In genomic region chr7:128297291-128297616, GRCm38 (mm10) we compare ENCODE assay signal across 9 mouse cellular contexts. TPM values are rescaled to one million over a fixed set of nuclear protein-coding genes. Genes with fewer than 3 reads are reported as not detected.
A peak's percentile ranks its signal among the peaks of the same experiment; 100 is the strongest.
DNase-seq lines count a peak whose midpoint lies in the region; ATAC-seq and TF ChIP-seq lines count a peak whose summit lies in the region.
"Had no signal": no experiment of that assay in that cellular context is flagged by ENCODE, and none has a peak within 500 bp of the region (broad histone marks: within the 10 kb centered on the region; RNA-seq: fewer than 3 reads in every experiment).

No protein-coding gene starts in this region.

- H3K4me2 ChIP-seq in heart, embryonic 12.5 days = peak overlapping the region; percentile 96
- H3K4me2 ChIP-seq in forebrain, embryonic 16.5 days (ENCODE audit: low read length) = peak overlapping the region; percentile 65
- H3K4me2 ChIP-seq in liver, postnatal 0 days (ENCODE audit: low read depth, low read length) = peak overlapping the region; percentile 86

- ATAC-seq in heart, embryonic 12.5 days (ENCODE audit: insufficient number of reproducible peaks, low FRiP score) = peak; percentile 51; the same call in 1 of the 2 replicates
- ATAC-seq in forebrain, embryonic 16.5 days = no peak
- peak; percentile 9; the same call in 1 of the 2 replicates for ATAC-seq in liver, postnatal 0 days
- no peak; the same call in 1 of the 2 replicates for ATAC-seq in erythroid progenitor cell, adult 5-6 weeks (replicated peaks; ENCODE audit: low FRiP score, poor library complexity, severe bottlenecking)

- H3K4me3 ChIP-seq in heart, embryonic 12.5 days = peak overlapping the region; percentile 84
- peak overlapping the region; percentile 90 for H3K4me3 ChIP-seq in E14TG2a.4 (replicated peaks; ENCODE audit: low read length)
- peak overlapping the region; percentile 85 for H3K4me3 ChIP-seq in forebrain, embryonic 16.5 days (replicated peaks; ENCODE audit: low read length)
- H3K4me3 ChIP-seq in liver, postnatal 0 days (ENCODE audit: low read depth, low read length) = peak overlapping the region; percentile 88

- H3K4me1 ChIP-seq in heart, embryonic 12.5 days (replicated peaks) = peaks cover 21% of the 10 kb centered on the region
- H3K4me1 ChIP-seq in E14TG2a.4 (replicated peaks; ENCODE audit: low read depth, low read length) = peaks cover 24% of the 10 kb centered on the region
- peaks cover 18% of the 10 kb centered on the region for H3K4me1 ChIP-seq in forebrain, embryonic 16.5 days (replicated peaks; ENCODE audit: control insufficient read depth, insufficient read depth, low read length)
- peaks cover 40% of the 10 kb centered on the region for H3K4me1 ChIP-seq in liver, postnatal 0 days (ENCODE audit: insufficient read depth)

- TF ChIP-seq CTCF in E14TG2a.4 (conservative IDR thresholded peaks at IDR 0.05; ENCODE audit: low read length) = no peak
- no peak for TF ChIP-seq CTCF in liver, postnatal 0 days (IDR thresholded peaks at IDR 0.05; ENCODE audit: low read depth)

- H3K36me3 ChIP-seq in heart, embryonic 12.5 days = peaks cover 12% of the 10 kb centered on the region; the same call in 1 of the 2 replicates
- H3K36me3 ChIP-seq in E14TG2a.4 (ENCODE audit: insufficient read depth, low read length) = peaks cover 22% of the 10 kb centered on the region
- H3K36me3 ChIP-seq in forebrain, embryonic 16.5 days (ENCODE audit: control insufficient read depth, insufficient read depth) = no peaks in the 10 kb centered on the region
- H3K36me3 ChIP-seq in liver, postnatal 0 days (replicated peaks; ENCODE audit: insufficient read depth, low read length) = 0 out of 2 replicates have a peak, but pooled peaks cover 4% of the 10 kb centered on the region

- intact Hi-C loops in heart, postnatal 14 days (cut with DNase I) = no loop called here

- H3K27ac ChIP-seq in heart, embryonic 12.5 days (ENCODE audit: poor library complexity, severe bottlenecking) = peak overlapping the region; percentile 55
- no peak overlapping the region for H3K27ac ChIP-seq in forebrain, embryonic 16.5 days (ENCODE audit: low read length)
- H3K27ac ChIP-seq in liver, postnatal 0 days (ENCODE audit: low read depth) = peak overlapping the region; percentile 77

- no peaks in the 10 kb centered on the region; the same call in 1 of the 2 replicates for H3K27me3 ChIP-seq in heart, embryonic 12.5 days (replicated peaks)
- peaks cover 13% of the 10 kb centered on the region for H3K27me3 ChIP-seq in E14TG2a.4 (ENCODE audit: insufficient read depth, low read length)
- no peaks in the 10 kb centered on the region for H3K27me3 ChIP-seq in forebrain, embryonic 16.5 days (replicated peaks; ENCODE audit: control insufficient read depth, insufficient read depth, low read length)
- no peaks in the 10 kb centered on the region for H3K27me3 ChIP-seq in liver, postnatal 0 days (ENCODE audit: insufficient read depth, low read length)

- TF ChIP-seq EP300 in liver, postnatal 0 days (IDR thresholded peaks at IDR 0.05; ENCODE audit: low read depth) = no peak

- peak overlapping the region; percentile 93 for H3K9ac ChIP-seq in heart, embryonic 12.5 days
- H3K9ac ChIP-seq in forebrain, embryonic 16.5 days (replicated peaks; ENCODE audit: low read depth, low read length) = peak overlapping the region; percentile 87
- H3K9ac ChIP-seq in liver, postnatal 0 days (replicated peaks) = peak overlapping the region; percentile 82

- H3K9me3 ChIP-seq in heart, embryonic 12.5 days (replicated peaks) = no peaks in the 10 kb centered on the region
- no peaks in the 10 kb centered on the region for H3K9me3 ChIP-seq in E14TG2a.4 (ENCODE audit: low read length)
- H3K9me3 ChIP-seq in forebrain, embryonic 16.5 days (ENCODE audit: control insufficient read depth, low read length) = no peaks in the 10 kb centered on the region
- H3K9me3 ChIP-seq in liver, postnatal 0 days (ENCODE audit: low read length) = no peaks in the 10 kb centered on the region

- 37% methylated on average over 10 of the region's 10 CpGs for WGBS in heart, embryonic 12.5 days
- WGBS in forebrain, embryonic 16.5 days = 37% methylated on average over 10 of the region's 10 CpGs
- 23% methylated on average over 10 of the region's 10 CpGs for WGBS in liver, postnatal 0 days (ENCODE audit: insufficient replicate concordance)

- DNase-seq in heart, postnatal 14 days = no peak
- peak; percentile 23 for DNase-seq in liver, postnatal 0 days
- DNase-seq in c-Kit-positive CD71-positive TER-119-positive erythroid progenitor cells, embryonic 14.5 days (ENCODE audit: low spot score) = no peak
- no peak for DNase-seq in adrenal gland, adult 8-10 months

RNA-seq across cellular contexts. Expression of gene BC017158, which starts 0.7 kb away (rescaled TPM):
- 20.0 and 22.5 TPM in 2 replicates for polyA plus RNA-seq in heart, embryonic 12.5 days (2016; fragmentation: Nextera tagmentation; extraction: Ambion mirVana)
- 1 to 10 TPM; 7.0 to 8.0 TPM for total RNA-seq in heart, postnatal 14 days (2021)
- polyA plus RNA-seq in forebrain, embryonic 16.5 days (2015; fragmentation: Nextera tagmentation; extraction: Ambion mirVana) = 12.5 and 16.4 TPM in 2 replicates
- polyA plus RNA-seq in liver, postnatal 0 days (2015; fragmentation: Nextera tagmentation; extraction: Ambion mirVana) = 9.4 and 9.6 TPM in 2 replicates
- 90.5 and 137 TPM in 2 replicates for total RNA-seq in erythroid progenitor cell, adult 5-6 weeks (2015; ENCODE audit: low replicate concordance)
- total RNA-seq in erythroid progenitor cell, adult 5-6 weeks (2017; ENCODE audit: low replicate concordance) = 85.2 and 107 TPM in 2 replicates
- 10 to 100 TPM; 33.0 to 64.0 (median 46.6) TPM for total RNA-seq in adrenal gland, adult 8-10 months (2022)

RNA-seq across cellular contexts. Expression of gene Slc5a2, which starts 31.8 kb away (rescaled TPM):
- polyA plus RNA-seq in heart, embryonic 12.5 days (2016; fragmentation: Nextera tagmentation; extraction: Ambion mirVana) = 0.11 and 0.23 TPM in 2 replicates
- total RNA-seq in heart, postnatal 14 days (2021) = not detected
- not detected in 2 replicates for polyA plus RNA-seq in forebrain, embryonic 16.5 days (2015; fragmentation: Nextera tagmentation; extraction: Ambion mirVana)
- polyA plus RNA-seq in liver, postnatal 0 days (2015; fragmentation: Nextera tagmentation; extraction: Ambion mirVana) = 1.3 and 1.8 TPM in 2 replicates
- 2.5 TPM in 1 of 2 replicates, not detected in the other for total RNA-seq in erythroid progenitor cell, adult 5-6 weeks (2015; ENCODE audit: low replicate concordance)
- total RNA-seq in erythroid progenitor cell, adult 5-6 weeks (2017; ENCODE audit: low replicate concordance) = 1.3 TPM in 1 of 2 replicates, not detected in the other
- total RNA-seq in adrenal gland, adult 8-10 months (2022) = not detected
- total RNA-seq: layer of hippocampus, postnatal 10 days had no signal

RNA-seq across cellular contexts. Expression of gene Tgfb1i1, which starts 50.6 kb away (rescaled TPM):
- 198 and 202 TPM in 2 replicates for polyA plus RNA-seq in heart, embryonic 12.5 days (2016; fragmentation: Nextera tagmentation; extraction: Ambion mirVana)
- 10 to 100 TPM; 31.9 to 32.2 TPM for total RNA-seq in heart, postnatal 14 days (2021)
- 15.0 and 16.8 TPM in 2 replicates for polyA plus RNA-seq in forebrain, embryonic 16.5 days (2015; fragmentation: Nextera tagmentation; extraction: Ambion mirVana)
- 10.1 and 10.4 TPM in 2 replicates for polyA plus RNA-seq in liver, postnatal 0 days (2015; fragmentation: Nextera tagmentation; extraction: Ambion mirVana)
- 0.84 and 1.4 TPM in 2 replicates for total RNA-seq in erythroid progenitor cell, adult 5-6 weeks (2015; ENCODE audit: low replicate concordance)
- total RNA-seq in erythroid progenitor cell, adult 5-6 weeks (2017; ENCODE audit: low replicate concordance) = 0.51 TPM in 1 of 2 replicates, not detected in the other
- 10 to 100 TPM; 17.0 to 24.2 (median 20.5) TPM for total RNA-seq in adrenal gland, adult 8-10 months (2022)

RNA-seq across cellular contexts. Expression of gene 9130023H24Rik, which starts 59.4 kb away (rescaled TPM):
- polyA plus RNA-seq in heart, embryonic 12.5 days (2016; fragmentation: Nextera tagmentation; extraction: Ambion mirVana) = 7.1 and 7.5 TPM in 2 replicates
- total RNA-seq in heart, postnatal 14 days (2021) = 1 to 10 TPM; 3.1 to 3.4 TPM
- polyA plus RNA-seq in forebrain, embryonic 16.5 days (2015; fragmentation: Nextera tagmentation; extraction: Ambion mirVana) = 9.1 and 9.9 TPM in 2 replicates
- 1.7 and 2.2 TPM in 2 replicates for polyA plus RNA-seq in liver, postnatal 0 days (2015; fragmentation: Nextera tagmentation; extraction: Ambion mirVana)
- 3.6 and 5.9 TPM in 2 replicates for total RNA-seq in erythroid progenitor cell, adult 5-6 weeks (2015; ENCODE audit: low replicate concordance)
- total RNA-seq in erythroid progenitor cell, adult 5-6 weeks (2017; ENCODE audit: low replicate concordance) = 2.6 and 2.8 TPM in 2 replicates
- 10 to 100 TPM in 2 of 4 experiments, 1 to 10 TPM in 2; 8.8 to 11.7 (median 9.9) TPM for total RNA-seq in adrenal gland, adult 8-10 months (2022)

Comparison
In these comparisons a context has a peak if more than half of its experiments do, and no peak if none do; other contexts are left out.
1. ATAC-seq: peak in heart, embryonic 12.5 days (single experiment) and liver, postnatal 0 days (single experiment); none in forebrain, embryonic 16.5 days (single experiment) and erythroid progenitor cell, adult 5-6 weeks (single experiment).
2. RNA of gene Tgfb1i1, which starts 50.6 kb away (total RNA-seq): 31.9 to 32.2 TPM in heart, postnatal 14 days and 17.0 to 24.2 TPM in adrenal gland, adult 8-10 months; 0.51 to 1.4 TPM in erythroid progenitor cell, adult 5-6 weeks; every median in the first group is over 4 times any median in the second.
3. Peak in every context shown above with its lines, with median percentiles within 50 percentile points of each other: H3K4me2 ChIP-seq, H3K4me3 ChIP-seq and H3K9ac ChIP-seq.